Mouse (Mus musculus) neutrophil, adult 5-6 weeks (primary cell): Measurements from ENCODE around the gene Ass1. TPM values are rescaled to one million over a fixed set of nuclear protein-coding genes. Genes with fewer than 3 reads are reported as not detected.
"Not testable (repeated sequence)": the region's sequence is repeated elsewhere in the genome, so short reads cannot be mapped to it uniquely, and the experiment has no call there.

Source experiments
- ATAC-seq: fragments of 151-379, 151-347 bp; 2 replicates; pipeline ENCODE4 v1.8.0; 2017; ENCODE audit warnings: mild to moderate bottlenecking, moderate TSS enrichment; ENCODE audit not compliant: insufficient number of reproducible peaks, poor library complexity, low FRiP score, severe bottlenecking; ENCODE audit errors: extremely low read depth
- total RNA-seq: library from RNA; stranded (forward); fragments of 200-1000 nt; gene quantifications from 2 replicates; pipeline ENCODE4 v1.2.3, GENCODE M21; 2017

The Ass1 gene
- total RNA-seq, 1 experiment from 2014 or later: 10.6 TPM

GRCm38 (mm10) chr2:31502616-31503522 lies 32.9 kb downstream of the Ass1 start:
- ATAC-seq: no peak

- no peak for ATAC-seq
These were observed 35.5 kb downstream of the Ass1 start for GRCm38 (mm10) chr2:31505472-31505871.

GRCm38 (mm10) chr2:31508851-31509250 lies 38.8 kb downstream of the Ass1 start:
- ATAC-seq: no peak

GRCm38 (mm10) chr2:31511316-31511715 lies 41.3 kb downstream of the Ass1 start:
- no peak for ATAC-seq

GRCm38 (mm10) chr2:31516557-31516956 lies 46.5 kb downstream of the Ass1 start:
- ATAC-seq: no peak

GRCm38 (mm10) chr2:31521800-31522335 lies 51.9 kb downstream of the Ass1 start:
- ATAC-seq: no peak

- ATAC-seq: no peak
These were observed 54.6 kb downstream of the Ass1 start for GRCm38 (mm10) chr2:31524641-31525040.

- ATAC-seq: no peak
These were observed 55.8 kb downstream of the Ass1 start for GRCm38 (mm10) chr2:31525778-31526177.

- no peak for ATAC-seq
These were observed 60.2 kb downstream of the Ass1 start for GRCm38 (mm10) chr2:31530201-31530600.

GRCm38 (mm10) chr2:31537054-31537453 lies 67.0 kb downstream of the Ass1 start:
- ATAC-seq: no peak

- ATAC-seq: no peak
These were observed 68.7 kb downstream of the Ass1 start for GRCm38 (mm10) chr2:31538745-31539144.

- no peak for ATAC-seq
These were observed 71.6 kb downstream of the Ass1 start for GRCm38 (mm10) chr2:31541581-31541980.

- no peak for ATAC-seq
These were observed 77.7 kb downstream of the Ass1 start for GRCm38 (mm10) chr2:31547726-31548125.

GRCm38 (mm10) chr2:31550503-31550902 lies 80.5 kb downstream of the Ass1 start:
- ATAC-seq: no peak

- ATAC-seq: not testable (repeated sequence)
These were observed 81.3 kb downstream of the Ass1 start for GRCm38 (mm10) chr2:31551351-31551750.

- no peak for ATAC-seq
These were observed 82.0 kb downstream of the Ass1 start for GRCm38 (mm10) chr2:31551971-31552370.

- no peak for ATAC-seq
These were observed 84.6 kb downstream of the Ass1 start for GRCm38 (mm10) chr2:31554619-31555018.
